Mouse (Mus musculus): ENCODE results near the gene App. TPM values are rescaled to one million over a fixed set of nuclear protein-coding genes. Genes with fewer than 3 reads are reported as not detected.
A peak's percentile ranks its signal among the peaks of the same experiment; 100 is the strongest.

The App gene
- polyA plus RNA-seq, 1 experiment = 107 TPM

- no peak for TF ChIP-seq MYOD1 (IDR thresholded peaks at IDR 0.05; ENCODE audit: control insufficient read depth, insufficient read length, low read depth)
- TF ChIP-seq MAX (IDR thresholded peaks at IDR 0.05) = no peak
- TF ChIP-seq CEBPB (IDR thresholded peaks at IDR 0.05; ENCODE audit: low read depth) = no peak
- TF ChIP-seq USF1 (IDR thresholded peaks at IDR 0.05; ENCODE audit: low read depth) = no peak
- TF ChIP-seq FOSL1 (IDR thresholded peaks at IDR 0.05; ENCODE audit: insufficient read depth, low read length, poor library complexity, severe bottlenecking) = no peak
- no peak for TF ChIP-seq MYOG (IDR thresholded peaks at IDR 0.05; ENCODE audit: control insufficient read depth, extremely low read depth, insufficient read length)
- no peak for TF ChIP-seq CTCF (IDR thresholded peaks at IDR 0.05; ENCODE audit: control insufficient read depth, insufficient read depth, insufficient read length)
- no peak overlapping the region for H3ac ChIP-seq (ENCODE audit: control insufficient read depth, insufficient read length, low read depth)
- no peak overlapping the region for H3K4me3 ChIP-seq (ENCODE audit: insufficient read depth, poor library complexity, severe bottlenecking)
- H3K79me2 ChIP-seq (ENCODE audit: control insufficient read depth, insufficient read depth) = peaks cover 18% of the 10 kb centered on the region
- H3K79me3 ChIP-seq (ENCODE audit: low read depth) = no peaks in the 10 kb centered on the region
- H3K27me3 ChIP-seq (ENCODE audit: control insufficient read depth, insufficient read depth, insufficient read length) = no peaks in the 10 kb centered on the region
- peaks cover 8% of the 10 kb centered on the region for H3K36me3 ChIP-seq (ENCODE audit: control insufficient read depth, insufficient read depth)
Observed at GRCm38 (mm10) chr16:85118916-85119315, 54.6 kb downstream of the App start.

DNA sequence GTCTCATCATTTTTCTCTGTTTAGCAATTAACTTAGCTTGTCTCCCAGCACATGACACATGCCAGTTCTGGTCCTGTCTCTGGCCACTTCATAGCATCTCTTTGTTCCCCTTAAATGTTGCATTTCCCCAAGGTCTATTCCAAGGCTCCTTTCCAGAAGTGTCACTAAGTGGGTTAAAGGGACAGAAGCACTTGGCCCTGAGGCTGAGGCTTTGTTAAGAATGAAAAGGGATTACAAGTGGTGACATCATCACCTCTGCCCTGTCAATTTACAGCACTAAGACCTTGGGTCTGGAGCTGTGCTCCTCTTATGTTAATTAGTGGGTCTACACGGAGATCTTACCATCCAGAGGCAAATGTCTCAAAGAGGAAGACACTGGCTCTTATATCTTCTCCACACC, 56.0 kb downstream of the App start:
- Histone ChIP-seq H3K79me2 (ENCODE audit: control insufficient read depth, insufficient read depth) (peaks cover 29% of the 10 kb centered on the region), H3K36me3 (ENCODE audit: control insufficient read depth, insufficient read depth) (peaks cover 8% of the 10 kb centered on the region), H3K27me3 (ENCODE audit: control insufficient read depth, insufficient read depth, insufficient read length) (no peaks in the 10 kb centered on the region), H3K4me3 (ENCODE audit: insufficient read depth, poor library complexity, severe bottlenecking) (no peak overlapping the region), H3K79me3 (ENCODE audit: low read depth) (peaks cover 2% of the 10 kb centered on the region), H3ac (ENCODE audit: control insufficient read depth, insufficient read length, low read depth) (no peak overlapping the region)
- TF ChIP-seq USF1 (IDR thresholded peaks at IDR 0.05; ENCODE audit: low read depth) = no peak
- no peak for TF ChIP-seq CEBPB (IDR thresholded peaks at IDR 0.05; ENCODE audit: low read depth)
- no peak for TF ChIP-seq MYOG (IDR thresholded peaks at IDR 0.05; ENCODE audit: control insufficient read depth, extremely low read depth, insufficient read length)
- no peak for TF ChIP-seq FOSL1 (IDR thresholded peaks at IDR 0.05; ENCODE audit: insufficient read depth, low read length, poor library complexity, severe bottlenecking)
- TF ChIP-seq CTCF (IDR thresholded peaks at IDR 0.05; ENCODE audit: control insufficient read depth, insufficient read depth, insufficient read length) = no peak
- no peak for TF ChIP-seq MAX (IDR thresholded peaks at IDR 0.05)
- no peak for TF ChIP-seq MYOD1 (IDR thresholded peaks at IDR 0.05; ENCODE audit: control insufficient read depth, insufficient read length, low read depth)

GRCm38 (mm10) chr16:85115837-85116236, 57.7 kb downstream of the App start:
- Histone ChIP-seq H3K79me3 (ENCODE audit: low read depth) (peaks cover 2% of the 10 kb centered on the region), H3K79me2 (ENCODE audit: control insufficient read depth, insufficient read depth) (peaks cover 31% of the 10 kb centered on the region), H3ac (ENCODE audit: control insufficient read depth, insufficient read length, low read depth) (no peak overlapping the region), H3K4me3 (ENCODE audit: insufficient read depth, poor library complexity, severe bottlenecking) (no peak overlapping the region), H3K27me3 (ENCODE audit: control insufficient read depth, insufficient read depth, insufficient read length) (no peaks in the 10 kb centered on the region), H3K36me3 (ENCODE audit: control insufficient read depth, insufficient read depth) (peaks cover 8% of the 10 kb centered on the region)
- TF ChIP-seq MYOD1 (IDR thresholded peaks at IDR 0.05; ENCODE audit: control insufficient read depth, insufficient read length, low read depth) (no peak), MYOG (IDR thresholded peaks at IDR 0.05; ENCODE audit: control insufficient read depth, extremely low read depth, insufficient read length) (no peak), CTCF (IDR thresholded peaks at IDR 0.05; ENCODE audit: control insufficient read depth, insufficient read depth, insufficient read length) (no peak)

- H3K4me3 ChIP-seq (ENCODE audit: insufficient read depth, poor library complexity, severe bottlenecking) = no peak overlapping the region
- H3K27me3 ChIP-seq (ENCODE audit: control insufficient read depth, insufficient read depth, insufficient read length) = no peaks in the 10 kb centered on the region
- TF ChIP-seq USF1 (IDR thresholded peaks at IDR 0.05; ENCODE audit: low read depth) (no peak), MAX (IDR thresholded peaks at IDR 0.05) (no peak), MYOD1 (IDR thresholded peaks at IDR 0.05; ENCODE audit: control insufficient read depth, insufficient read length, low read depth) (peak; percentile 75)
- peaks cover 2% of the 10 kb centered on the region for H3K79me3 ChIP-seq (ENCODE audit: low read depth)
- H3ac ChIP-seq (ENCODE audit: control insufficient read depth, insufficient read length, low read depth) = no peak overlapping the region
- H3K79me2 ChIP-seq (ENCODE audit: control insufficient read depth, insufficient read depth) = peaks cover 37% of the 10 kb centered on the region
- peaks cover 8% of the 10 kb centered on the region for H3K36me3 ChIP-seq (ENCODE audit: control insufficient read depth, insufficient read depth)
Observed at GRCm38 (mm10) chr16:85114742-85115141, 58.8 kb downstream of the App start.

GRCm38 (mm10) chr16:85113941-85114340, 59.6 kb downstream of the App start:
- H3ac ChIP-seq (ENCODE audit: control insufficient read depth, insufficient read length, low read depth) = no peak overlapping the region
- no peaks in the 10 kb centered on the region for H3K27me3 ChIP-seq (ENCODE audit: control insufficient read depth, insufficient read depth, insufficient read length)
- peaks cover 45% of the 10 kb centered on the region for H3K79me2 ChIP-seq (ENCODE audit: control insufficient read depth, insufficient read depth)
- no peak overlapping the region for H3K4me3 ChIP-seq (ENCODE audit: insufficient read depth, poor library complexity, severe bottlenecking)
- H3K79me3 ChIP-seq (ENCODE audit: low read depth) = peaks cover 4% of the 10 kb centered on the region
- peaks cover 4% of the 10 kb centered on the region for H3K36me3 ChIP-seq (ENCODE audit: control insufficient read depth, insufficient read depth)
- TF ChIP-seq MYOD1 (IDR thresholded peaks at IDR 0.05; ENCODE audit: control insufficient read depth, insufficient read length, low read depth) = no peak
- no peak for TF ChIP-seq MAX (IDR thresholded peaks at IDR 0.05)
- TF ChIP-seq MYOG (IDR thresholded peaks at IDR 0.05; ENCODE audit: control insufficient read depth, extremely low read depth, insufficient read length) = no peak
- TF ChIP-seq FOSL1 (IDR thresholded peaks at IDR 0.05; ENCODE audit: insufficient read depth, low read length, poor library complexity, severe bottlenecking) = no peak
- TF ChIP-seq CEBPB (IDR thresholded peaks at IDR 0.05; ENCODE audit: low read depth) = no peak
- TF ChIP-seq CTCF (IDR thresholded peaks at IDR 0.05; ENCODE audit: control insufficient read depth, insufficient read depth, insufficient read length) = no peak

GRCm38 (mm10) chr16:85112254-85112653, 61.3 kb downstream of the App start:
- H3K36me3 ChIP-seq (ENCODE audit: control insufficient read depth, insufficient read depth) = no peaks in the 10 kb centered on the region
- no peak overlapping the region for H3ac ChIP-seq (ENCODE audit: control insufficient read depth, insufficient read length, low read depth)
- H3K79me2 ChIP-seq (ENCODE audit: control insufficient read depth, insufficient read depth) = peaks cover 50% of the 10 kb centered on the region
- H3K27me3 ChIP-seq (ENCODE audit: control insufficient read depth, insufficient read depth, insufficient read length) = no peaks in the 10 kb centered on the region
- peaks cover 8% of the 10 kb centered on the region for H3K79me3 ChIP-seq (ENCODE audit: low read depth)
- no peak overlapping the region for H3K4me3 ChIP-seq (ENCODE audit: insufficient read depth, poor library complexity, severe bottlenecking)
- TF ChIP-seq MYOG (IDR thresholded peaks at IDR 0.05; ENCODE audit: control insufficient read depth, extremely low read depth, insufficient read length) (no peak), CTCF (IDR thresholded peaks at IDR 0.05; ENCODE audit: control insufficient read depth, insufficient read depth, insufficient read length) (no peak), MYOD1 (IDR thresholded peaks at IDR 0.05; ENCODE audit: control insufficient read depth, insufficient read length, low read depth) (no peak), MAX (IDR thresholded peaks at IDR 0.05) (no peak), USF1 (IDR thresholded peaks at IDR 0.05; ENCODE audit: low read depth) (no peak), CEBPB (IDR thresholded peaks at IDR 0.05; ENCODE audit: low read depth) (no peak), FOSL1 (IDR thresholded peaks at IDR 0.05; ENCODE audit: insufficient read depth, low read length, poor library complexity, severe bottlenecking) (no peak)

Data from C2C12 (cell line).